8 mouse cellular contexts compared by ENCODE assay signal in the genomic region with DNA sequence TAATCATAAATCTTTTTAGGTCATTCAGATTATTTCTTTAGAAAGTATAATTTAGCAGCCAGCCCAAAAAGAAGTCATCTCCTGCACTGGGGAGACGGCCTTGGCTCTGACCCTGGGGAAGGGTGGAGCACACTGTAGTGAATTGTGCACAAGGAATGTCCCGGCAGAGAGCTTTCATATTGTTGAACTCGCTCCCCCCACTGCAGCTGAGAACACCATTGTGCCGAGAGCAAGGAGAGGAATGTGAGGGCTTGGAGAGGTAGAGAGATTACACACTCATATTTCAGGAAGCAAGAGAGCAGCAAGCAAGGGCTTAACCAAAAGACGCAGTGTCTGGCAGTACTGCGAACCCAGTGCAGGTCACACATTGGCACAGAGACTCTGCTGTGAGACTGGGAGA.
DNase-seq lines count a peak whose midpoint lies in the region; ATAC-seq and TF ChIP-seq lines count a peak whose summit lies in the region.

No protein-coding gene starts in this region.

- H3K27me3 ChIP-seq in midbrain, embryonic 11.5 days (ENCODE audit: control insufficient read depth, insufficient read depth, low read length), result no peaks in the 10 kb centered on the region
- no peaks in the 10 kb centered on the region for H3K27me3 ChIP-seq in midbrain, postnatal 0 days (ENCODE audit: insufficient read depth, low read length)
- H3K27me3 ChIP-seq in midbrain, embryonic 12.5 days, result no peaks in the 10 kb centered on the region

- no peak overlapping the region for H3K4me3 ChIP-seq in midbrain, embryonic 11.5 days (ENCODE audit: low read depth, low read length)
- no peak overlapping the region for H3K4me3 ChIP-seq in midbrain, postnatal 0 days (ENCODE audit: low read depth, low read length)
- no peak overlapping the region for H3K4me3 ChIP-seq in gastrocnemius, adult 2 months
- no peak overlapping the region for H3K4me3 ChIP-seq in midbrain, embryonic 12.5 days

- no peak overlapping the region; the same call in 1 of the 2 replicates for H3K27ac ChIP-seq in midbrain, embryonic 11.5 days (ENCODE audit: low read depth, low read length)
- H3K27ac ChIP-seq in midbrain, postnatal 0 days (ENCODE audit: low read depth, low read length), result no peak overlapping the region
- peak overlapping the region; percentile 85 for H3K27ac ChIP-seq in gastrocnemius, adult 2 months
- H3K27ac ChIP-seq in midbrain, embryonic 12.5 days (replicated peaks), result peak overlapping the region; percentile 68

- WGBS in midbrain, embryonic 11.5 days, result 29% methylated on average over 6 of the region's 6 CpGs
- WGBS in midbrain, postnatal 0 days, result 14% methylated on average over 6 of the region's 6 CpGs
- WGBS in midbrain, embryonic 12.5 days, result 20% methylated on average over 6 of the region's 6 CpGs

- intact Hi-C loops in gastrocnemius, adult 2 months (cut with DNase I), result no loop called here

- H3K9me3 ChIP-seq in midbrain, embryonic 11.5 days (ENCODE audit: control insufficient read depth, low read length), result no peaks in the 10 kb centered on the region; the same call in 1 of the 2 replicates
- no peaks in the 10 kb centered on the region for H3K9me3 ChIP-seq in midbrain, postnatal 0 days (ENCODE audit: low read length)
- H3K9me3 ChIP-seq in midbrain, embryonic 12.5 days, result no peaks in the 10 kb centered on the region

- H3K36me3 ChIP-seq in midbrain, embryonic 11.5 days (ENCODE audit: control insufficient read depth, insufficient read depth, low read length), result no peaks in the 10 kb centered on the region
- H3K36me3 ChIP-seq in midbrain, postnatal 0 days (ENCODE audit: insufficient read depth, low read length), result no peaks in the 10 kb centered on the region
- H3K36me3 ChIP-seq in midbrain, embryonic 12.5 days, result no peaks in the 10 kb centered on the region

- H3K9ac ChIP-seq in midbrain, embryonic 11.5 days (ENCODE audit: low read length), result no peak overlapping the region
- no peak overlapping the region for H3K9ac ChIP-seq in midbrain, postnatal 0 days (replicated peaks; ENCODE audit: low read length, poor library complexity, severe bottlenecking)
- no peak overlapping the region for H3K9ac ChIP-seq in midbrain, embryonic 12.5 days (replicated peaks)

- peaks cover 25% of the 10 kb centered on the region for H3K4me1 ChIP-seq in midbrain, embryonic 11.5 days (ENCODE audit: control insufficient read depth, insufficient read depth, low read length)
- H3K4me1 ChIP-seq in midbrain, postnatal 0 days (ENCODE audit: insufficient read depth, low read length), result no peaks in the 10 kb centered on the region
- peaks cover 45% of the 10 kb centered on the region for H3K4me1 ChIP-seq in midbrain, embryonic 12.5 days

- H3K4me2 ChIP-seq in midbrain, embryonic 11.5 days, result no peak overlapping the region
- H3K4me2 ChIP-seq in midbrain, postnatal 0 days (ENCODE audit: low read depth, low read length, poor library complexity, severe bottlenecking), result no peak overlapping the region
- no peak overlapping the region for H3K4me2 ChIP-seq in midbrain, embryonic 12.5 days (replicated peaks)

- no peak for TF ChIP-seq CTCF in midbrain, postnatal 0 days (IDR thresholded peaks at IDR 0.05)
- TF ChIP-seq CTCF in gastrocnemius, adult 2 months (IDR thresholded peaks at IDR 0.05), result no peak

- DNase-seq in midbrain, embryonic 11.5 days (ENCODE audit: low spot score, missing footprints), result no peak
- no peak for DNase-seq in midbrain, postnatal 0 days (ENCODE audit: low spot score)
- DNase-seq in gastrocnemius, adult 2 months, result peak; percentile 75
- peak; percentile 53 for DNase-seq in kidney, adult 9 months
- no peak for DNase-seq in right cerebral cortex, adult 18-20 months
- no peak for DNase-seq in right cerebral cortex, postnatal 10 days (ENCODE audit: low spot score in 2 of 2)
- no peak for DNase-seq in left cerebral cortex, adult 18-20 months (ENCODE audit: low spot score in 2 of 2)

- peak; percentile 54; the same call in 1 of the 2 replicates for ATAC-seq in midbrain, embryonic 11.5 days (ENCODE audit: low FRiP score)
- no peak for ATAC-seq in midbrain, postnatal 0 days (ENCODE audit: low FRiP score)
- 0 out of 2 replicates have a peak, but pooled peaks have one; percentile 34 for ATAC-seq in midbrain, embryonic 12.5 days (ENCODE audit: low FRiP score, low read depth)

Comparison
In these comparisons a context has a peak if more than half of its experiments do, and no peak if none do; other contexts are left out.
1. H3K27ac ChIP-seq: peak in gastrocnemius, adult 2 months (single experiment) and midbrain, embryonic 12.5 days (single experiment); none in midbrain, embryonic 11.5 days (single experiment) and midbrain, postnatal 0 days (single experiment).
2. DNase-seq: peak in gastrocnemius, adult 2 months (single experiment) and kidney, adult 9 months (single experiment); none in midbrain, embryonic 11.5 days (single experiment), midbrain, postnatal 0 days (single experiment), right cerebral cortex, adult 18-20 months (single experiment), right cerebral cortex, postnatal 10 days (0 of 2) and left cerebral cortex, adult 18-20 months (0 of 2).